Mouse (Mus musculus): ENCODE measurements around the gene Plpp7.

- TF ChIP-seq POLR2A (IDR thresholded peaks at IDR 0.05; ENCODE audit: borderline replicate concordance, extremely low read depth, low read depth, low read length) (no peak), CTCF (IDR thresholded peaks at IDR 0.05; ENCODE audit: insufficient read depth, low read length) (no peak)
These were observed 3.4 kb upstream of the Plpp7 start for GRCm38 (mm10) chr2:32091956-32092355.

All from lung, adult 2 months (tissue).